Mouse (Mus musculus) limb, embryonic 12.5 days (tissue): ENCODE data around the gene Gm49388. TPM values are rescaled to one million over a fixed set of nuclear protein-coding genes. Genes with fewer than 3 reads are reported as not detected.

ENCODE experiments used
- ATAC-seq: fragments of 200-750 bp; cut with Nextera tagmentation; 2 replicates; pipeline ENCODE4 v1.8.0; 2017; ENCODE audit warnings: low read depth, moderate TSS enrichment; ENCODE audit not compliant: insufficient number of reproducible peaks, insufficient read depth, low FRiP score, low TSS enrichment
- H3K27ac ChIP-seq: fragments of 300-500 bp; sonication (generic); 2 replicates; pipeline ENCODE4 v1.5.1; 2016; ENCODE audit warnings: mild to moderate bottlenecking, moderate library complexity
- H3K27me3 ChIP-seq: fragments of 300-500 bp; sonication (generic); 2 replicates; pipeline ENCODE4 v1.6.1; 2016; ENCODE audit warnings: mild to moderate bottlenecking, moderate library complexity
- H3K36me3 ChIP-seq: fragments of 300-500 bp; sonication (generic); 2 replicates; pipeline ENCODE4 v1.6.1; 2016; ENCODE audit warnings: mild to moderate bottlenecking, moderate library complexity
- H3K4me1 ChIP-seq: fragments of 300-500 bp; sonication (generic); replicated peaks from 2 replicates; pipeline ENCODE4 v1.6.1; 2016
- H3K4me2 ChIP-seq: fragments of 300-500 bp; sonication (generic); 2 replicates; pipeline ENCODE4 v1.6.1; 2016; ENCODE audit warnings: mild to moderate bottlenecking, moderate library complexity
- H3K4me3 ChIP-seq: fragments of 300-500 bp; sonication (generic); replicated peaks from 2 replicates; pipeline ENCODE4 v1.5.1; 2016; ENCODE audit warnings: mild to moderate bottlenecking
- H3K9ac ChIP-seq: fragments of 300-500 bp; sonication (generic); replicated peaks from 2 replicates; pipeline ENCODE4 v1.6.1; 2016; ENCODE audit warnings: mild to moderate bottlenecking, moderate library complexity
- H3K9me3 ChIP-seq: fragments of 300-500 bp; sonication (generic); 2 replicates; pipeline ENCODE4 v1.6.1; 2016; ENCODE audit warnings: mild to moderate bottlenecking, moderate library complexity
- WGBS: fragments of 180-500 bp; shearing (Covaris S2); methylation state at CpG from one replicate; pipeline ENCODE4 v1.1.7; 2016; 5-methylcytosine and 5-hydroxymethylcytosine counted together
- polyA plus RNA-seq: library from polyadenylated mRNA; unstranded; fragments of >200 nt; fragmentation: Nextera tagmentation; extraction: Ambion mirVana; gene quantifications from 2 replicates; pipeline ENCODE4 v1.2.1, GENCODE M21; 2016

The Gm49388 gene
- polyA plus RNA-seq, 1 experiment from 2014 or later: not detected

- no peaks in the 10 kb centered on the region for H3K27me3 ChIP-seq
- ATAC-seq: peak; percentile 57
- WGBS: 4% methylated on average over 52 of the region's 66 CpGs
- no peaks in the 10 kb centered on the region for H3K9me3 ChIP-seq
- H3K4me2 ChIP-seq: peak overlapping the region; percentile 86
- H3K36me3 ChIP-seq: peaks cover 44% of the 10 kb centered on the region
- peak overlapping the region; percentile 92 for H3K9ac ChIP-seq
- peak overlapping the region; percentile 94 for H3K27ac ChIP-seq
- peaks cover 23% of the 10 kb centered on the region for H3K4me1 ChIP-seq
- peak overlapping the region; percentile 90 for H3K4me3 ChIP-seq
Observed at GRCm38 (mm10) chr7:127777474-127778266, 7.7 kb upstream of the Gm49388 start.

GRCm38 (mm10) chr7:127778350-127778749 is 7.1 kb upstream of the Gm49388 start:
- Histone ChIP-seq H3K27ac (peak overlapping the region; percentile 94; the same call in 1 of the 2 replicates), H3K9ac (peak overlapping the region; percentile 92), H3K36me3 (peaks cover 50% of the 10 kb centered on the region), H3K4me2 (peak overlapping the region; percentile 86), H3K27me3 (no peaks in the 10 kb centered on the region), H3K9me3 (no peaks in the 10 kb centered on the region), H3K4me3 (peak overlapping the region; percentile 90), H3K4me1 (peaks cover 23% of the 10 kb centered on the region)
- no peak for ATAC-seq
- WGBS: 81% methylated on average over 4 of the region's 4 CpGs

GRCm38 (mm10) chr7:127797076-127797845 is 11.9 kb downstream of the Gm49388 start:
- WGBS: 94% methylated on average over 23 of the region's 23 CpGs
- Histone ChIP-seq H3K4me1 (peaks cover 9% of the 10 kb centered on the region; the same call in 1 of the 2 replicates), H3K27me3 (no peaks in the 10 kb centered on the region), H3K27ac (no peak overlapping the region), H3K4me2 (no peak overlapping the region), H3K9ac (no peak overlapping the region), H3K4me3 (no peak overlapping the region), H3K9me3 (no peaks in the 10 kb centered on the region), H3K36me3 (peaks cover 91% of the 10 kb centered on the region)
- no peak for ATAC-seq

GRCm38 (mm10) chr7:127798591-127798990 is 13.2 kb downstream of the Gm49388 start:
- 93% methylated on average over 4 of the region's 4 CpGs for WGBS
- Histone ChIP-seq H3K36me3 (peaks cover 87% of the 10 kb centered on the region), H3K9ac (no peak overlapping the region), H3K4me2 (no peak overlapping the region), H3K9me3 (no peaks in the 10 kb centered on the region), H3K27ac (no peak overlapping the region), H3K4me1 (peaks cover 9% of the 10 kb centered on the region; the same call in 1 of the 2 replicates), H3K27me3 (no peaks in the 10 kb centered on the region), H3K4me3 (no peak overlapping the region)
- no peak for ATAC-seq

- Histone ChIP-seq H3K4me1 (peaks cover 9% of the 10 kb centered on the region; the same call in 1 of the 2 replicates), H3K27me3 (no peaks in the 10 kb centered on the region), H3K9me3 (no peaks in the 10 kb centered on the region), H3K27ac (no peak overlapping the region), H3K36me3 (peaks cover 87% of the 10 kb centered on the region), H3K4me2 (no peak overlapping the region), H3K4me3 (no peak overlapping the region), H3K9ac (no peak overlapping the region)
- no peak for ATAC-seq
- WGBS: 92% methylated on average over 13 of the region's 13 CpGs
Observed at GRCm38 (mm10) chr7:127799211-127799610, 13.8 kb downstream of the Gm49388 start.

GRCm38 (mm10) chr7:127799738-127800137 is 14.3 kb downstream of the Gm49388 start:
- Histone ChIP-seq H3K27ac (peak overlapping the region; percentile 69), H3K9ac (no peak overlapping the region), H3K4me1 (peaks cover 9% of the 10 kb centered on the region; the same call in 1 of the 2 replicates), H3K27me3 (no peaks in the 10 kb centered on the region), H3K4me3 (no peak overlapping the region), H3K36me3 (peaks cover 88% of the 10 kb centered on the region), H3K9me3 (no peaks in the 10 kb centered on the region), H3K4me2 (no peak overlapping the region)
- 90% methylated on average over 1 of the region's 1 CpGs for WGBS
- no peak for ATAC-seq

- Histone ChIP-seq H3K36me3 (peaks cover 85% of the 10 kb centered on the region), H3K4me2 (peak within 1 kb of the TSS; percentile 42), H3K9me3 (no peaks in the 10 kb centered on the region), H3K9ac (no peak within 1 kb of the TSS), H3K27ac (peak within 1 kb of the TSS; percentile 69), H3K4me3 (peak within 1 kb of the TSS; percentile 8; the same call in 1 of the 2 replicates), H3K4me1 (peaks cover 9% of the 10 kb centered on the region; the same call in 1 of the 2 replicates), H3K27me3 (no peaks in the 10 kb centered on the region)
- WGBS: 30% methylated on average over 6 of the region's 6 CpGs
- peak; percentile 69 for ATAC-seq
Observed at GRCm38 (mm10) chr7:127800435-127801009, 15.1 kb downstream of the Gm49388 start, which contains the start of gene Hsd3b7. Hsd3b7 (plus strand) TSS chr7:127800604.

- Histone ChIP-seq H3K27ac (no peak overlapping the region), H3K27me3 (no peaks in the 10 kb centered on the region), H3K4me1 (peaks cover 9% of the 10 kb centered on the region; the same call in 1 of the 2 replicates), H3K36me3 (peaks cover 85% of the 10 kb centered on the region), H3K9ac (no peak overlapping the region), H3K4me2 (peak overlapping the region; percentile 42; the same call in 1 of the 2 replicates), H3K4me3 (peak overlapping the region; percentile 8; the same call in 1 of the 2 replicates), H3K9me3 (no peaks in the 10 kb centered on the region)
- ATAC-seq: no peak
- 92% methylated on average over 8 of the region's 8 CpGs for WGBS
Observed at GRCm38 (mm10) chr7:127801010-127801621, 15.7 kb downstream of the Gm49388 start.

- Histone ChIP-seq H3K9ac (no peak overlapping the region), H3K9me3 (no peaks in the 10 kb centered on the region), H3K4me1 (peaks cover 9% of the 10 kb centered on the region; the same call in 1 of the 2 replicates), H3K27ac (no peak overlapping the region), H3K36me3 (peaks cover 84% of the 10 kb centered on the region), H3K4me3 (no peak overlapping the region), H3K4me2 (no peak overlapping the region), H3K27me3 (no peaks in the 10 kb centered on the region)
- WGBS: 92% methylated on average over 17 of the region's 17 CpGs
- ATAC-seq: no peak
Observed at GRCm38 (mm10) chr7:127802313-127802712, 16.9 kb downstream of the Gm49388 start.

- no peak overlapping the region for H3K4me3 ChIP-seq
- no peaks in the 10 kb centered on the region for H3K9me3 ChIP-seq
- no peak for ATAC-seq
- no peak overlapping the region for H3K9ac ChIP-seq
- no peak overlapping the region for H3K27ac ChIP-seq
- H3K4me2 ChIP-seq: no peak overlapping the region
- WGBS: 81% methylated on average over 5 of the region's 5 CpGs
- H3K36me3 ChIP-seq: peaks cover 87% of the 10 kb centered on the region
- H3K4me1 ChIP-seq: no peaks in the 10 kb centered on the region
- H3K27me3 ChIP-seq: no peaks in the 10 kb centered on the region
Observed at GRCm38 (mm10) chr7:127808821-127809220, 23.4 kb downstream of the Gm49388 start.
